10 mouse cellular contexts compared by ENCODE assay signal in genomic region chr7:117494618-117495310, GRCm38 (mm10).
DNase-seq lines count a peak whose midpoint lies in the region; ATAC-seq and TF ChIP-seq lines count a peak whose summit lies in the region.
"Had no signal": no experiment of that assay in that cellular context is flagged by ENCODE, and none has a peak within 500 bp of the region (broad histone marks: within the 10 kb centered on the region; RNA-seq: fewer than 3 reads in every experiment).

No protein-coding gene starts in this region.

- H3K27ac ChIP-seq in bone marrow macrophage, adult 2 months (ENCODE audit: insufficient read depth, low read depth, low read length) = peak overlapping the region; percentile 33
- H3K27ac ChIP-seq: embryonic facial prominence, embryonic 13.5 days had no signal

- H3K4me1 ChIP-seq in bone marrow macrophage, adult 2 months (ENCODE audit: control insufficient read depth, insufficient read depth, low read length) = peaks cover 38% of the 10 kb centered on the region
- H3K4me1 ChIP-seq: megakaryocyte, embryonic 14.5 days had no signal

- H3K4me3 ChIP-seq in bone marrow macrophage, adult 2 months (ENCODE audit: insufficient read depth, low read length) = no peak overlapping the region
- H3K4me3 ChIP-seq: embryonic facial prominence, embryonic 13.5 days; megakaryocyte, embryonic 14.5 days had no signal

- peak; percentile 47 for DNase-seq in gastrocnemius, adult 18-20 months (ENCODE audit: low spot score)
- DNase-seq in gastrocnemius, postnatal 10 days = no peak
- peak; percentile 26 to 46 for DNase-seq in layer of hippocampus, adult 8-10 months (ENCODE audit: low spot score in 2 of 2)
- no peak for DNase-seq in layer of hippocampus, postnatal 25 days (ENCODE audit: extremely low spot score in 1 of 2, low spot score in 1 of 2)
- DNase-seq in layer of hippocampus, adult 9-11 months = peak; percentile 73
- DNase-seq in ovary, postnatal 36 days (ENCODE audit: low spot score) = no peak

- ATAC-seq in inflammation-experienced regulatory T-cells, adult 6 months = no peak

- TF ChIP-seq CTCF in bone marrow macrophage, adult 2 months (IDR thresholded peaks at IDR 0.05; ENCODE audit: low read depth, low read length) = no peak

- no peak for TF ChIP-seq POLR2A in bone marrow macrophage, adult 2 months (IDR thresholded peaks at IDR 0.05; ENCODE audit: borderline replicate concordance, low read depth, low read length)

Comparison
In these comparisons a context has a peak if more than half of its experiments do, and no peak if none do; other contexts are left out.
1. DNase-seq: peak in gastrocnemius, adult 18-20 months (single experiment), layer of hippocampus, adult 8-10 months (2 of 2) and layer of hippocampus, adult 9-11 months (single experiment); none in gastrocnemius, postnatal 10 days (single experiment), layer of hippocampus, postnatal 25 days (0 of 2) and ovary, postnatal 36 days (single experiment).